Mouse (Mus musculus) lung, postnatal 4 days (tissue): ENCODE data around the gene Kcnrg.

Experiments used
- DNase-seq, 2 experiments: peaks; one replicate each; pipeline ENCODE4 v3.0.0; 2021

Gene Kcnrg

GRCm38 (mm10) chr14:61647182-61647880 lies 40.1 kb downstream of the Kcnrg start:
- DNase-seq = peak; percentile 38 to 56

GRCm38 (mm10) chr14:61647881-61648684 lies 40.8 kb downstream of the Kcnrg start:
- DNase-seq = peak; percentile 70 to 71

GRCm38 (mm10) chr14:61648685-61649504 lies 41.6 kb downstream of the Kcnrg start:
- DNase-seq = peak; percentile 96 to 97

- DNase-seq = peak in 1 of 2 experiments; percentile 59
These were observed 43.2 kb downstream of the Kcnrg start for GRCm38 (mm10) chr14:61650291-61650960.

- no peak for DNase-seq
These were observed 49.2 kb downstream of the Kcnrg start for GRCm38 (mm10) chr14:61656469-61656868.

GRCm38 (mm10) chr14:61661496-61661895 lies 54.2 kb downstream of the Kcnrg start:
- no peak for DNase-seq

GRCm38 (mm10) chr14:61662307-61662706 lies 55.0 kb downstream of the Kcnrg start:
- DNase-seq = no peak
